Mouse (Mus musculus) intestine, postnatal 0 days (tissue): ENCODE measurements around the gene Gm49352. TPM values are rescaled to one million over a fixed set of nuclear protein-coding genes. Genes with fewer than 3 reads are reported as not detected.
"Not testable (repeated sequence)": the region's sequence is repeated elsewhere in the genome, so short reads cannot be mapped to it uniquely, and the experiment has no call there.

Experiments
- ATAC-seq: fragments of 200-750 bp; cut with Nextera tagmentation; 2 replicates; pipeline ENCODE4 v1.8.0; 2017; ENCODE audit warnings: mild to moderate bottlenecking, moderate TSS enrichment, moderate library complexity
- H3K27ac ChIP-seq: fragments of 300-500 bp; sonication (generic); 2 replicates; pipeline ENCODE4 v1.5.1; 2014; ENCODE audit warnings: mild to moderate bottlenecking, low read depth, low read length, moderate library complexity
- H3K27me3 ChIP-seq: fragments of 300-500 bp; sonication (generic); replicated peaks from 2 replicates; pipeline ENCODE4 v1.6.1; 2014; ENCODE audit warnings: low read length, mixed read lengths; ENCODE audit not compliant: control insufficient read depth, insufficient read depth
- H3K36me3 ChIP-seq: fragments of 300-500 bp; sonication (generic); 2 replicates; pipeline ENCODE4 v1.6.1; 2014; ENCODE audit warnings: mild to moderate bottlenecking, moderate library complexity; ENCODE audit not compliant: control insufficient read depth, insufficient read depth
- H3K4me1 ChIP-seq: fragments of 300-500 bp; sonication (generic); replicated peaks from 2 replicates; pipeline ENCODE4 v1.6.1; 2014; ENCODE audit warnings: antibody characterized with exemption, low read length, mixed read lengths; ENCODE audit not compliant: control insufficient read depth, insufficient read depth
- H3K4me2 ChIP-seq: fragments of 300-500 bp; sonication (generic); replicated peaks from 2 replicates; pipeline ENCODE4 v1.6.1; 2014; ENCODE audit warnings: low read depth, mild to moderate bottlenecking, moderate library complexity
- H3K4me3 ChIP-seq: fragments of 300-500 bp; sonication (generic); 2 replicates; pipeline ENCODE4 v1.5.1; 2014; ENCODE audit warnings: low read depth, low read length
- H3K9ac ChIP-seq: fragments of 300-500 bp; sonication (generic); 2 replicates; pipeline ENCODE4 v1.6.1; 2014; ENCODE audit warnings: mild to moderate bottlenecking, low read depth, low read length
- H3K9me3 ChIP-seq: fragments of 300-500 bp; sonication (generic); 2 replicates; pipeline ENCODE4 v1.6.1; 2016; ENCODE audit warnings: mixed run types; ENCODE audit not compliant: control insufficient read depth
- CTCF ChIP-seq: sonication (generic); IDR thresholded peaks from 2 replicates; pipeline ENCODE4 v1.5.1; 2016; ENCODE audit warnings: low read depth, mild to moderate bottlenecking, control low read depth, antibody characterized with exemption, moderate library complexity
- WGBS: fragments of 180-500 bp; shearing (Covaris S2); extraction: QIAGEN DNeasy Blood & Tissue Kit; methylation state at CpG from one replicate; pipeline ENCODE4 v1.1.7; 2014; 5-methylcytosine and 5-hydroxymethylcytosine counted together
- polyA plus RNA-seq: library from polyadenylated mRNA; unstranded; fragments of >200 nt; fragmentation: Nextera tagmentation; extraction: Ambion mirVana; gene quantifications from 2 replicates; pipeline ENCODE4 v1.2.1, GENCODE M21; 2015

Gene Gm49352
- polyA plus RNA-seq: not detected in 2 replicates

DNA sequence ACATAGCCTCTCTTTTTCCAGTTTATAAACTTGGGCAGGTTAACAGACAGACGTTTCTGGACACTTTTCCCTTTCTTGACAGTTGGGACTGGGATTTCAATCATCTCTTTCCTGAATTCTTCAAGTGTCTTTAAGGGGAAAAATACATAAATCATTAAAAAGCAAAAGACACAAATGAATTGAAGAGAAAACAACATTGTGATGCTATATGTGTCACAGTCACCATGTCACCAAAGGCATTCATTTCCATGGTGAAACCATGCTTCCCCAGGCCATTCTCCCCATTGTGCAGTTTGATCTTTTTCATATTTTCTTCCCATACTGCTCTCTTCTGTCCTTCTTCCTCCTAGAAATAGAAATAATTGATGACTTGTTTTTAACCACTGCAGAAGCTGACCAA is at the start of gene Gm49352:
Gene Gm49352 (minus strand): TSS at position 101 of the 400 bp plus-strand sequence.
- not testable (repeated sequence) for H3K9ac ChIP-seq, H3K4me3 ChIP-seq, H3K9me3 ChIP-seq, ATAC-seq, H3K27ac ChIP-seq, H3K27me3 ChIP-seq, H3K4me1 ChIP-seq, H3K4me2 ChIP-seq, H3K36me3 ChIP-seq
- WGBS: 32% methylated on average over 1 of the region's 1 CpGs

DNA sequence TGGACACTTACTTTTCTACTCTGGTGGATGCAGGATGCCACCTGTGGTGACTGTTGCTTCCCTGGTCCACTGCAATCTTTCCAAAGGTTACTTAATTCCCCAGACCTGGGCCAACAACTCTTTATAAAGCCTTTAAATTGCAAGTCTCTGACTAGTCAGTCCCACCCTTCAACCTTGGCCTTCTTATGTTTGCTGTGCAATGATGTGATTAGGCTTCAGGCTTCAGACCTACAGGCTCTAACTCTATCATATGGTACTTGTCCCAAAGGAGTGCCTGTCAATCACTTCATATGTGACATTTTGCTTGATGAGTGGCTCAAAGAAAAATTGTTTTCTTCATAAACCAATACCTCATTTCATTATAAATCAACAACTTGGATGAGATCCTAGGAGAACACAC is 2.1 kb upstream of the Gm49352 start, which contains the start of gene Cts3:
Gene Cts3 (minus strand): TSS at position 101 of the 400 bp plus-strand sequence.
- Histone ChIP-seq H3K4me3 (no peak within 1 kb of the TSS), H3K4me2 (no peak within 1 kb of the TSS)
- TF ChIP-seq CTCF: no peak

DNA sequence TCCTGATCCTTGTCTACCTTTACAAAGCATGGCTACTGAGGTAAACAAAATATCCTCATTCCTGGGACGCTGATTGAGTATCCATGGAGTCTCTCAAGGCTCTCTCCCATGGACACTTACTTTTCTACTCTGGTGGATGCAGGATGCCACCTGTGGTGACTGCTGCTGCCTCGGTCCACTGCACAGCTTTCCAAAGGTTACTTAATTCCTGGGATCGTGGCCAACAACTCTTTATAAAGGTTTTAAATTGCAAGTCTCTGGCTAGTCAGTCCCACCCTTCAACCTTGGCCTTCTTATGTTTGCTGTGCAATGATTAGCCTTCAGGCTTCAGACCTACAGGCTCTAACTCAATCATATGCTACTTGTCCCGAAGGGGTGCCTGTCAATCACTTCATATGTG is 26.3 kb downstream of the Gm49352 start, which contains the start of gene Ctsm:
Gene Ctsm (minus strand): TSS at position 209 of the 400 bp plus-strand sequence.
- ATAC-seq: no peak
- H3K9me3 ChIP-seq: no peaks in the 10 kb centered on the region
- H3K36me3 ChIP-seq: no peaks in the 10 kb centered on the region
- no peak for TF ChIP-seq CTCF
- H3K27ac ChIP-seq: no peak within 1 kb of the TSS
- H3K4me3 ChIP-seq: no peak within 1 kb of the TSS
- WGBS: 65% methylated on average over 4 of the region's 4 CpGs
- no peak within 1 kb of the TSS for H3K4me2 ChIP-seq
- H3K9ac ChIP-seq: no peak within 1 kb of the TSS
- H3K27me3 ChIP-seq: no peaks in the 10 kb centered on the region
- H3K4me1 ChIP-seq: no peaks in the 10 kb centered on the region

More for the DNA sequence above, 2.1 kb upstream of the Gm49352 start, which contains the start of gene Cts3:
- Histone ChIP-seq H3K27me3 (no peaks in the 10 kb centered on the region), H3K9me3 (no peaks in the 10 kb centered on the region), H3K27ac (no peak within 1 kb of the TSS), H3K36me3 (no peaks in the 10 kb centered on the region), H3K9ac (no peak within 1 kb of the TSS), H3K4me1 (no peaks in the 10 kb centered on the region)
- no peak for ATAC-seq

Other genes with a start within 250 kb of the Gm49352 start
- not detected in 2 replicates for gene Cts7, start 210.0 kb downstream of the Gm49352 start, polyA plus RNA-seq
- gene Ctsm, start 26.3 kb downstream of the Gm49352 start, polyA plus RNA-seq: not detected in 2 replicates
- gene Cts3, start 2.0 kb upstream of the Gm49352 start, polyA plus RNA-seq: not detected in 2 replicates